15 mouse cellular contexts compared by ENCODE assay signal in genomic region chr17:4297156-4297535, GRCm38 (mm10).
DNase-seq lines count a peak whose midpoint lies in the region; ATAC-seq lines count a peak whose summit lies in the region.
"Had no signal": no experiment of that assay in that cellular context is flagged by ENCODE, and none has a peak within 500 bp of the region (broad histone marks: within the 10 kb centered on the region; RNA-seq: fewer than 3 reads in every experiment).

No protein-coding gene starts in this region.

- WGBS in limb, embryonic 15.5 days = 51% methylated on average over 1 of the region's 1 CpGs
- 92% methylated on average over 1 of the region's 1 CpGs for WGBS in limb, embryonic 10.5 days

- H3K4me2 ChIP-seq in limb, embryonic 15.5 days = no peak overlapping the region
- H3K4me2 ChIP-seq: limb, embryonic 13.5 days; midbrain, embryonic 12.5 days; stomach, embryonic 15.5 days had no signal

- H3K27ac ChIP-seq in limb, embryonic 15.5 days = 0 out of 2 replicates have a peak overlapping the region, but pooled peaks have one; percentile 24
- no peak overlapping the region for H3K27ac ChIP-seq in limb, embryonic 10.5 days
- H3K27ac ChIP-seq: limb, embryonic 13.5 days; midbrain, embryonic 12.5 days; stomach, embryonic 15.5 days had no signal

- no peaks in the 10 kb centered on the region for H3K36me3 ChIP-seq in limb, embryonic 15.5 days
- H3K36me3 ChIP-seq in limb, embryonic 10.5 days = no peaks in the 10 kb centered on the region
- H3K36me3 ChIP-seq: limb, embryonic 13.5 days; midbrain, embryonic 12.5 days; stomach, embryonic 15.5 days had no signal

- peak; percentile 74 to 78 for DNase-seq in cerebellum, postnatal 10 days
- DNase-seq in cerebellum, adult 8-10 months = no peak
- peak; percentile 91 for DNase-seq in heart, adult 11 months
- no peak for DNase-seq in heart, postnatal 4 days
- DNase-seq in limb, embryonic 10.5 days (ENCODE audit: low spot score) = no peak
- no peak for DNase-seq in spleen, postnatal 4 days (ENCODE audit: low spot score in 2 of 2)
- DNase-seq: lung, adult 2 months; right cerebral cortex, postnatal 14 days; thymus, postnatal 4 days had no signal

- H3K9ac ChIP-seq in limb, embryonic 15.5 days = no peak overlapping the region
- H3K9ac ChIP-seq: limb, embryonic 13.5 days; midbrain, embryonic 12.5 days; stomach, embryonic 15.5 days had no signal

- H3K4me1 ChIP-seq in limb, embryonic 15.5 days = peaks cover 9% of the 10 kb centered on the region; the same call in 1 of the 2 replicates
- H3K4me1 ChIP-seq in limb, embryonic 10.5 days = peaks cover 6% of the 10 kb centered on the region; the same call in 1 of the 2 replicates
- H3K4me1 ChIP-seq: midbrain, embryonic 12.5 days; stomach, embryonic 15.5 days had no signal

- no peaks in the 10 kb centered on the region for H3K9me3 ChIP-seq in limb, embryonic 15.5 days
- no peaks in the 10 kb centered on the region for H3K9me3 ChIP-seq in limb, embryonic 10.5 days (replicated peaks)
- H3K9me3 ChIP-seq: limb, embryonic 13.5 days; midbrain, embryonic 12.5 days; stomach, embryonic 15.5 days had no signal

- H3K4me3 ChIP-seq in limb, embryonic 15.5 days = no peak overlapping the region
- H3K4me3 ChIP-seq in limb, embryonic 10.5 days = no peak overlapping the region
- H3K4me3 ChIP-seq: limb, embryonic 13.5 days; midbrain, embryonic 12.5 days; stomach, embryonic 15.5 days had no signal

- no peaks in the 10 kb centered on the region for H3K27me3 ChIP-seq in limb, embryonic 15.5 days
- H3K27me3 ChIP-seq in limb, embryonic 10.5 days (ENCODE audit: low read depth, poor library complexity, severe bottlenecking) = no peaks in the 10 kb centered on the region
- H3K27me3 ChIP-seq: limb, embryonic 13.5 days; midbrain, embryonic 12.5 days; stomach, embryonic 15.5 days had no signal

- ATAC-seq in limb, embryonic 15.5 days (ENCODE audit: insufficient number of reproducible peaks, low FRiP score, low TSS enrichment, low read depth) = no peak
- peak; percentile 86 for ATAC-seq in megakaryocyte, adult 5-6 weeks (ENCODE audit: poor library complexity, severe bottlenecking)
- ATAC-seq: intestine, postnatal 0 days had no signal

Comparison
In these comparisons a context has a peak if more than half of its experiments do, and no peak if none do; other contexts are left out.
1. DNase-seq: peak in cerebellum, postnatal 10 days (2 of 2) and heart, adult 11 months (single experiment); none in cerebellum, adult 8-10 months (single experiment), heart, postnatal 4 days (single experiment), limb, embryonic 10.5 days (single experiment) and spleen, postnatal 4 days (0 of 2).